Mouse (Mus musculus) liver, embryonic 14.5 days (tissue): Measurements from ENCODE around the gene Pigb. TPM values are rescaled to one million over a fixed set of nuclear protein-coding genes. Genes with fewer than 3 reads are reported as not detected.

Experiments used
- ATAC-seq: fragments of 200-750 bp; cut with Nextera tagmentation; 2 replicates; pipeline ENCODE4 v1.8.0; 2017; ENCODE audit warnings: moderate number of reproducible peaks, mild to moderate bottlenecking, moderate library complexity; ENCODE audit not compliant: insufficient read depth
- DNase-seq, 3 experiments: peaks; one replicate each; pipeline ENCODE4 v3.0.0-alpha.2; 2012 to 2013; ENCODE audit warnings: low read depth in 3 of 3, low spot score in 3 of 3
- H3K27ac ChIP-seq: fragments of 300-500 bp; sonication (generic); 2 replicates; pipeline ENCODE4 v1.5.1; 2014; ENCODE audit warnings: moderate library complexity, mild to moderate bottlenecking, control low read depth, inconsistent platforms
- H3K27me3 ChIP-seq: fragments of 300-500 bp; sonication (generic); 2 replicates; pipeline ENCODE4 v1.6.1; 2014; ENCODE audit warnings: mild to moderate bottlenecking, low read length, moderate library complexity; ENCODE audit not compliant: control insufficient read depth, insufficient read depth
- H3K36me3 ChIP-seq: fragments of 300-500 bp; sonication (generic); replicated peaks from 2 replicates; pipeline ENCODE4 v1.6.1; 2014; ENCODE audit warnings: low read depth; ENCODE audit not compliant: control insufficient read depth, insufficient read depth
- H3K4me1 ChIP-seq, 2 experiments: fragments of 200-500 bp in 1 of 2; fragments of 300-500 bp in 1 of 2; sonication (generic) in 1 of 2; replicated peaks; 2 replicates each; pipeline ENCODE4 v1.6.1; 2012 to 2014; ENCODE audit warnings: antibody characterized with exemption in 1 of 2, inconsistent platforms in 1 of 2, low read length in 1 of 2; ENCODE audit not compliant: control insufficient read depth in 2 of 2, insufficient read depth in 2 of 2
- H3K4me2 ChIP-seq: fragments of 300-500 bp; sonication (generic); 2 replicates; pipeline ENCODE4 v1.6.1; 2014; ENCODE audit warnings: low read depth, mild to moderate bottlenecking, control low read depth, moderate library complexity
- H3K4me3 ChIP-seq, 2 experiments: fragments of 200-500 bp in 1 of 2; fragments of 300-500 bp in 1 of 2; sonication (generic) in 1 of 2; 2 replicates each; pipeline ENCODE4 v1.5.1; 2012 to 2014; ENCODE audit warnings: low read depth in 2 of 2, low read length in 2 of 2, mild to moderate bottlenecking in 2 of 2, control low read depth in 1 of 2, inconsistent platforms in 1 of 2, moderate library complexity in 1 of 2; ENCODE audit not compliant: insufficient read depth in 1 of 2
- H3K9ac ChIP-seq: fragments of 300-500 bp; sonication (generic); replicated peaks from 2 replicates; pipeline ENCODE4 v1.6.1; 2014; ENCODE audit warnings: mild to moderate bottlenecking, control low read depth, moderate library complexity
- H3K9me3 ChIP-seq: fragments of 300-500 bp; sonication (generic); 2 replicates; pipeline ENCODE4 v1.6.1; 2016; ENCODE audit warnings: low read length, mixed read lengths; ENCODE audit not compliant: control insufficient read depth
- CTCF ChIP-seq: IDR thresholded peaks from 2 replicates; pipeline ENCODE4 v1.5.1; 2016; ENCODE audit warnings: antibody characterized with exemption, low read depth, control low read depth
- EP300 ChIP-seq: IDR thresholded peaks from 2 replicates; pipeline ENCODE4 v1.6.1; 2016; ENCODE audit warnings: antibody characterized with exemption, low read depth
- WGBS: fragments of 180-500 bp; shearing (Covaris S2); extraction: QIAGEN DNeasy Blood & Tissue Kit; methylation state at CpG from one replicate; pipeline ENCODE4 v1.1.7; 2014; ENCODE audit not compliant: insufficient replicate concordance; 5-methylcytosine and 5-hydroxymethylcytosine counted together
- polyA plus RNA-seq, 2 experiments: library from polyadenylated mRNA; depleted of rRNA in 1 of 2; stranded (reverse) in 1 of 2; unstranded in 1 of 2; fragments of >200 nt; fragmentation: Nextera tagmentation in 1 of 2; extraction: Ambion mirVana in 1 of 2; gene quantifications; 2 replicates each; pipeline versions ENCODE4 v1.2.1 to v1.2.3; 2012 to 2014

Gene Pigb
- polyA plus RNA-seq, 2 experiments = 4.3 to 5.2 TPM

GRCm38 (mm10) chr9:73063621-73064290 lies 23.6 kb upstream of the Pigb start:
- TF ChIP-seq EP300 = no peak
- TF ChIP-seq CTCF = no peak
- Histone ChIP-seq H3K4me3 (no peak overlapping the region), H3K9me3 (no peaks in the 10 kb centered on the region), H3K4me1 (peaks cover 0 to 16% of the 10 kb centered on the region in 2 experiments; a peak in 2 of 4 replicates), H3K36me3 (no peaks in the 10 kb centered on the region), H3K27ac (no peak overlapping the region), H3K27me3 (no peaks in the 10 kb centered on the region), H3K9ac (no peak overlapping the region), H3K4me2 (no peak overlapping the region)
- no peak for ATAC-seq
- 67% methylated on average over 15 of the region's 15 CpGs for WGBS
- no peak for DNase-seq

- WGBS = 78% methylated on average over 4 of the region's 4 CpGs
- ATAC-seq (no peak), DNase-seq (no peak)
- no peak for TF ChIP-seq CTCF
- no peak for TF ChIP-seq EP300
- Histone ChIP-seq H3K9ac (no peak overlapping the region), H3K4me1 (no peaks in the 10 kb centered on the region), H3K36me3 (no peaks in the 10 kb centered on the region), H3K27me3 (no peaks in the 10 kb centered on the region), H3K9me3 (no peaks in the 10 kb centered on the region), H3K4me2 (no peak overlapping the region), H3K4me3 (no peak overlapping the region), H3K27ac (no peak overlapping the region)
Measured at GRCm38 (mm10) chr9:73059224-73059623, 19.0 kb upstream of the Pigb start.

- Histone ChIP-seq H3K27ac (no peak overlapping the region), H3K27me3 (no peaks in the 10 kb centered on the region), H3K9ac (no peak overlapping the region), H3K9me3 (no peaks in the 10 kb centered on the region), H3K4me2 (no peak overlapping the region), H3K4me3 (no peak overlapping the region), H3K4me1 (no peaks in the 10 kb centered on the region), H3K36me3 (no peaks in the 10 kb centered on the region)
- ATAC-seq (no peak), DNase-seq (no peak)
- 58% methylated on average over 10 of the region's 10 CpGs for WGBS
- no peak for TF ChIP-seq EP300
- no peak for TF ChIP-seq CTCF
Measured at GRCm38 (mm10) chr9:73055441-73055911, 15.3 kb upstream of the Pigb start.

DNA sequence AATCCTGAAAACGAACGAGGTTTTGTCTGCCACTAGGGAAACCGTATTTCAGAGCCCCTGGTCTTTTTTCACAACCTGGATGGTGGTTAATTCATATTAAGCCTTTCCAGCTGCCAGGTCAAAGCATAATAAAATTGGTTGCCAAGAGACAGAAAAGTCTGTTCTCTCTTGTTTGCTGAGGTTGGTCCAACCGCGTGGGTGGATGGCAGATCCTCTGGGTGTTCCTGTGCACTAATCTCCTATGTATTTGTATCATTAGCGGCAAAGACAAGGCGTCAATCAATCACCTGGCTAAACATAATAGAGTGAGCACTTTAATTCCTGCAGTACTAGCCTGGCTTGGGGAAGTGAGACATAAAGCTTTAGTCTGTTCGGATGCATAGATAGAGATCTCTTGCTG lies 10.4 kb upstream of the Pigb start:
- no peak for TF ChIP-seq CTCF
- TF ChIP-seq EP300 = no peak
- no peak for DNase-seq
- H3K36me3 ChIP-seq = no peaks in the 10 kb centered on the region
- H3K27me3 ChIP-seq = no peaks in the 10 kb centered on the region
- no peak overlapping the region for H3K4me3 ChIP-seq
- no peak overlapping the region for H3K27ac ChIP-seq
- H3K4me2 ChIP-seq = no peak overlapping the region
- no peaks in the 10 kb centered on the region; a peak in 2 of 4 replicates for H3K4me1 ChIP-seq
- H3K9ac ChIP-seq = no peak overlapping the region
- H3K9me3 ChIP-seq = no peaks in the 10 kb centered on the region
- no peak for ATAC-seq
- WGBS = 43% methylated on average over 8 of the region's 8 CpGs

GRCm38 (mm10) chr9:73049833-73050232 lies 9.7 kb upstream of the Pigb start:
- Histone ChIP-seq H3K27me3 (no peaks in the 10 kb centered on the region), H3K9me3 (no peaks in the 10 kb centered on the region), H3K27ac (no peak overlapping the region), H3K4me3 (no peak overlapping the region), H3K9ac (no peak overlapping the region), H3K36me3 (no peaks in the 10 kb centered on the region), H3K4me2 (no peak overlapping the region), H3K4me1 (peaks cover 0 to 4% of the 10 kb centered on the region in 2 experiments; a peak in 3 of 4 replicates)
- ATAC-seq (no peak), DNase-seq (no peak)
- TF ChIP-seq CTCF = no peak
- 67% methylated on average over 5 of the region's 5 CpGs for WGBS
